27 mouse cellular contexts compared by ENCODE assay signal in genomic region chr1:147187251-147188025, GRCm38 (mm10).
DNase-seq lines count a peak whose midpoint lies in the region; ATAC-seq and TF ChIP-seq lines count a peak whose summit lies in the region.
"Had no signal": no experiment of that assay in that cellular context is flagged by ENCODE, and none has a peak within 500 bp of the region (broad histone marks: within the 10 kb centered on the region; RNA-seq: fewer than 3 reads in every experiment).

No protein-coding gene starts in this region.

- H3K4me1 ChIP-seq in neural tube, embryonic 12.5 days, result no peaks in the 10 kb centered on the region
- H3K4me1 ChIP-seq in neural tube, embryonic 15.5 days, result no peaks in the 10 kb centered on the region
- no peaks in the 10 kb centered on the region; the same call in 1 of the 2 replicates for H3K4me1 ChIP-seq in forebrain, embryonic 14.5 days (ENCODE audit: control insufficient read depth, insufficient read depth, low read length)
- no peaks in the 10 kb centered on the region for H3K4me1 ChIP-seq in thymus, adult 2 months (replicated peaks; ENCODE audit: control insufficient read depth, insufficient read depth, low read length)
- H3K4me1 ChIP-seq: hindbrain, embryonic 13.5 days; limb, embryonic 12.5 days; liver, embryonic 15.5 days; stomach, embryonic 15.5 days had no signal

- 0 out of 2 replicates have a peak, but pooled peaks have one; percentile 61 for ATAC-seq in neural tube, embryonic 12.5 days (ENCODE audit: low FRiP score, low read depth)
- ATAC-seq in neural tube, embryonic 15.5 days (ENCODE audit: low FRiP score), result no peak
- ATAC-seq in forebrain, embryonic 14.5 days, result peak; percentile 88
- ATAC-seq: activated CD4-positive, CD25-positive, alpha-beta regulatory T cell, adult 4 months; intestine, postnatal 0 days had no signal

- H3K9me3 ChIP-seq in neural tube, embryonic 12.5 days, result no peaks in the 10 kb centered on the region
- H3K9me3 ChIP-seq in neural tube, embryonic 15.5 days (replicated peaks), result no peaks in the 10 kb centered on the region
- no peaks in the 10 kb centered on the region for H3K9me3 ChIP-seq in forebrain, embryonic 14.5 days (replicated peaks; ENCODE audit: control insufficient read depth, low read length)
- H3K9me3 ChIP-seq: hindbrain, embryonic 13.5 days; limb, embryonic 12.5 days; liver, embryonic 15.5 days; stomach, embryonic 15.5 days had no signal

- H3K4me2 ChIP-seq in neural tube, embryonic 12.5 days (replicated peaks), result no peak overlapping the region
- no peak overlapping the region for H3K4me2 ChIP-seq in neural tube, embryonic 15.5 days
- H3K4me2 ChIP-seq in forebrain, embryonic 14.5 days (ENCODE audit: low read length), result peak overlapping the region; percentile 32
- H3K4me2 ChIP-seq: heart, embryonic 11.5 days; hindbrain, embryonic 13.5 days; limb, embryonic 12.5 days; liver, embryonic 15.5 days; lung, embryonic 14.5 days; stomach, embryonic 15.5 days had no signal

- no peaks in the 10 kb centered on the region for H3K27me3 ChIP-seq in neural tube, embryonic 12.5 days (replicated peaks)
- H3K27me3 ChIP-seq in neural tube, embryonic 15.5 days (replicated peaks), result no peaks in the 10 kb centered on the region
- no peaks in the 10 kb centered on the region for H3K27me3 ChIP-seq in forebrain, embryonic 14.5 days (replicated peaks; ENCODE audit: control insufficient read depth, insufficient read depth, low read length)
- H3K27me3 ChIP-seq in thymus, adult 2 months (ENCODE audit: control insufficient read depth, insufficient read depth, low read length), result no peaks in the 10 kb centered on the region
- H3K27me3 ChIP-seq: hindbrain, embryonic 13.5 days; limb, embryonic 12.5 days; liver, embryonic 15.5 days; stomach, embryonic 15.5 days had no signal

- TF ChIP-seq POLR2A in thymus, adult 2 months (IDR thresholded peaks at IDR 0.05; ENCODE audit: control insufficient read depth, extremely low read depth, insufficient read depth, low read length, poor library complexity), result no peak

- WGBS in neural tube, embryonic 12.5 days, result 61% methylated on average over 6 of the region's 6 CpGs
- WGBS in neural tube, embryonic 15.5 days, result 46% methylated on average over 6 of the region's 6 CpGs
- 17% methylated on average over 6 of the region's 6 CpGs for WGBS in forebrain, embryonic 14.5 days
- WGBS in thymus, adult 2 months, result 79% methylated on average over 6 of the region's 6 CpGs

- peak; percentile 75 for DNase-seq in forebrain, embryonic 14.5 days (ENCODE audit: low spot score)
- DNase-seq in mesoderm, embryonic 11.5 days (ENCODE audit: low read depth, low spot score), result peak; percentile 1
- DNase-seq in right cerebral cortex, adult 18-20 months, result no peak
- DNase-seq in thymus, adult 2 months, result no peak
- no peak for DNase-seq in cerebellum, postnatal 14 days
- DNase-seq: B cell, adult 2 months; cerebellum, adult 8-10 months; cerebellum, postnatal 36 days; gastrocnemius, adult 2 months; gastrocnemius, postnatal 36 days; heart, adult 18-20 months; heart, postnatal 36 days; kidney, adult 9 months; kidney, postnatal 10 days; lung, embryonic 14.5 days; right cerebral cortex, postnatal 25 days; thymus, postnatal 25 days had no signal

- H3K27ac ChIP-seq in neural tube, embryonic 12.5 days, result no peak overlapping the region
- no peak overlapping the region for H3K27ac ChIP-seq in neural tube, embryonic 15.5 days (replicated peaks)
- H3K27ac ChIP-seq in forebrain, embryonic 14.5 days (ENCODE audit: low read depth, low read length), result no peak overlapping the region
- no peak overlapping the region for H3K27ac ChIP-seq in thymus, adult 2 months (ENCODE audit: control insufficient read depth, insufficient read depth, low read length)
- H3K27ac ChIP-seq: gastrocnemius, adult 2 months; hindbrain, embryonic 13.5 days; left cerebral cortex, adult 2 months; limb, embryonic 12.5 days; liver, embryonic 15.5 days; stomach, embryonic 15.5 days had no signal

- no peak overlapping the region for H3K9ac ChIP-seq in neural tube, embryonic 12.5 days
- H3K9ac ChIP-seq in neural tube, embryonic 15.5 days (replicated peaks), result no peak overlapping the region
- H3K9ac ChIP-seq in forebrain, embryonic 14.5 days (ENCODE audit: low read length), result no peak overlapping the region
- H3K9ac ChIP-seq: hindbrain, embryonic 13.5 days; limb, embryonic 12.5 days; liver, embryonic 15.5 days; lung, embryonic 14.5 days; stomach, embryonic 15.5 days had no signal

- no peak for TF ChIP-seq CTCF in thymus, adult 2 months (IDR thresholded peaks at IDR 0.05; ENCODE audit: borderline replicate concordance, control insufficient read depth, extremely low read depth, insufficient read depth, low read length, poor library complexity)

- H3K36me3 ChIP-seq in neural tube, embryonic 12.5 days, result no peaks in the 10 kb centered on the region
- no peaks in the 10 kb centered on the region for H3K36me3 ChIP-seq in neural tube, embryonic 15.5 days
- no peaks in the 10 kb centered on the region for H3K36me3 ChIP-seq in forebrain, embryonic 14.5 days (ENCODE audit: control insufficient read depth, insufficient read depth, low read length)
- no peaks in the 10 kb centered on the region for H3K36me3 ChIP-seq in thymus, adult 2 months (ENCODE audit: control insufficient read depth, insufficient read depth, low read length)
- H3K36me3 ChIP-seq: hindbrain, embryonic 13.5 days; limb, embryonic 12.5 days; liver, embryonic 15.5 days; stomach, embryonic 15.5 days had no signal

- no peak overlapping the region for H3K4me3 ChIP-seq in neural tube, embryonic 12.5 days
- H3K4me3 ChIP-seq in neural tube, embryonic 15.5 days (replicated peaks), result no peak overlapping the region
- no peak overlapping the region for H3K4me3 ChIP-seq in forebrain, embryonic 14.5 days (ENCODE audit: low read depth, low read length)
- no peak overlapping the region for H3K4me3 ChIP-seq in thymus, adult 2 months (ENCODE audit: control insufficient read depth, insufficient read depth, low read length)
- H3K4me3 ChIP-seq: gastrocnemius, adult 2 months; hindbrain, embryonic 13.5 days; left cerebral cortex, adult 2 months; limb, embryonic 12.5 days; liver, embryonic 15.5 days; stomach, embryonic 15.5 days had no signal

Comparison
In these comparisons a context has a peak if more than half of its experiments do, and no peak if none do; other contexts are left out.
1. DNase-seq: peak in forebrain, embryonic 14.5 days (single experiment) and mesoderm, embryonic 11.5 days (single experiment); none in right cerebral cortex, adult 18-20 months (single experiment), thymus, adult 2 months (single experiment) and cerebellum, postnatal 14 days (0 of 2).